Mouse (Mus musculus): ENCODE results near the gene Vav2.

- no peak for TF ChIP-seq CTCF (IDR thresholded peaks at IDR 0.05; ENCODE audit: low read depth, low read length)
- no peak for TF ChIP-seq POLR2AphosphoS5 (IDR thresholded peaks at IDR 0.05; ENCODE audit: insufficient replicate concordance, low read depth, low read length)
Observed at GRCm38 (mm10) chr2:27265819-27266218, 161.0 kb downstream of the Vav2 start.
